In genomic region chr7:89253772-89254171, GRCm38 (mm10) we compare ENCODE assay signal across 26 mouse cellular contexts.
DNase-seq lines count a peak whose midpoint lies in the region; ATAC-seq and TF ChIP-seq lines count a peak whose summit lies in the region.
"Had no signal": no experiment of that assay in that cellular context is flagged by ENCODE, and none has a peak within 500 bp of the region (broad histone marks: within the 10 kb centered on the region; RNA-seq: fewer than 3 reads in every experiment).

No protein-coding gene starts in this region.

- intact Hi-C loops in left cerebral cortex, adult 2 months (cut with DNase I): no loop called here

- no peak overlapping the region for H3K4me3 ChIP-seq in left cerebral cortex, adult 2 months
- H3K4me3 ChIP-seq: embryonic facial prominence, embryonic 13.5 days; embryonic facial prominence, embryonic 15.5 days; erythroblast, embryonic 14.5 days; forebrain, embryonic 10.5 days; forebrain, embryonic 13.5 days; forebrain, embryonic 15.5 days had no signal

- peak overlapping the region; percentile 13; the same call in 1 of the 2 replicates for H3K27ac ChIP-seq in left cerebral cortex, adult 2 months
- H3K27ac ChIP-seq: embryonic facial prominence, embryonic 13.5 days; embryonic facial prominence, embryonic 15.5 days; forebrain, embryonic 10.5 days; forebrain, embryonic 13.5 days; forebrain, embryonic 15.5 days had no signal

- no peak for TF ChIP-seq CTCF in left cerebral cortex, adult 2 months (IDR thresholded peaks at IDR 0.05)

- ATAC-seq in CD4-positive, CD25-positive, alpha-beta regulatory T cell, adult 4 months: peak; percentile 16
- ATAC-seq: forebrain, embryonic 13.5 days; forebrain, embryonic 15.5 days; forebrain, postnatal 0 days; Patski had no signal

- DNase-seq in left cerebral cortex, adult 2 months (ENCODE audit: extremely low spot score in 1 of 2, low spot score in 2 of 2): no peak
- DNase-seq in left cerebral cortex, adult 8-10 months (ENCODE audit: low spot score in 2 of 2): no peak
- peak; percentile 35 for DNase-seq in brain, adult 2 months (ENCODE audit: low read depth, low spot score)
- no peak for DNase-seq in right cerebral cortex, postnatal 10 days (ENCODE audit: low spot score in 2 of 2)
- DNase-seq in frontal cortex, postnatal 36 days (ENCODE audit: low spot score in 2 of 2): no peak
- DNase-seq in thymus, postnatal 14 days: no peak
- DNase-seq: adrenal gland, adult 8-10 months; adrenal gland, postnatal 14 days; adrenal gland, postnatal 36 days; B cell, adult 2 months; cerebellum, adult 11 months; cerebellum, adult 18-20 months; cerebellum, adult 8-10 months; cerebellum, adult 9-11 months; cerebellum, postnatal 14 days; cerebellum, postnatal 36 days; embryo, embryonic 11 days; forebrain, postnatal 0 days had no signal
